Mouse (Mus musculus): Measurements from ENCODE around the gene Per1. TPM values are rescaled to one million over a fixed set of nuclear protein-coding genes. Genes with fewer than 3 reads are reported as not detected.

Gene Per1
- total RNA-seq, 2 experiments from 2014 or later: 41.9 to 72.2 TPM

DNA sequence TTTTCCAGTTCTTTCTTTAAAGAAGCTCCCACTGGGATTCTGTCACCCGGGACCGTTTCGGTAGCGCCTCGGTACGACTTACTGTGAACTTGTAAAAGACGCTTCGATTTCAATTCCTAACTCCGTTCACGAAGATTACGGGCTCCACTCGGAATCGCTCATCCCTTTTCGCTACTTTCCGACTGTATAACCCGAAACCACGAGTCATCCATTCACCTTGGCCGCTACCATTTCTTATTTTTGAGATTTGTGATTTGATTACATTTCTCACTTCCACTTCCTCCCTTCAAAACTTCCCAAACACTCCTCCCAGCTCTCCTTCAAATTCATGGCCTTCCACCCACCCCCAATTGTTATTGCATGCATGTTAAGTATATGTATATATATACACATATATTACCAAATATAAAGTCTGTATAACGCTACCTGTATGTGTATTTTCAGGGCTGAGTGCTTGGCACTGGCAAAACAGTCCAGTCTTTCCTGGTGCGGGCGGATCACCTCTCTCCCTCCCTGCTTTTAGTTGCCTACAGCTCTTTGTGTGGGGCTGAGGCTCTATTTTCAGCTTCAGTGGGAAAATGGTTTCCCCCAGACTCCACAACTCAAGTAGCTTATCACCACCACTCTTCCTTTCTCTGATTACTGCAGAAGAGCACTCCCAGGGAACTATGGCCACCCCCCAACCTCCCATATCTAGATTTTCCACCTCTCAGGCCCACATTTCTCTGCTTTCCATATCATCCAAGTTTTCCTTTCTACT lies 16.2 kb downstream of the Per1 start:
- no peak for DNase-seq (ENCODE audit: low spot score)

GRCm38 (mm10) chr11:69111865-69112264 lies 16.8 kb downstream of the Per1 start:
- no peak for DNase-seq (ENCODE audit: low spot score)

GRCm38 (mm10) chr11:69114018-69114417 lies 19.0 kb downstream of the Per1 start:
- no peak for DNase-seq (ENCODE audit: low spot score)

DNA sequence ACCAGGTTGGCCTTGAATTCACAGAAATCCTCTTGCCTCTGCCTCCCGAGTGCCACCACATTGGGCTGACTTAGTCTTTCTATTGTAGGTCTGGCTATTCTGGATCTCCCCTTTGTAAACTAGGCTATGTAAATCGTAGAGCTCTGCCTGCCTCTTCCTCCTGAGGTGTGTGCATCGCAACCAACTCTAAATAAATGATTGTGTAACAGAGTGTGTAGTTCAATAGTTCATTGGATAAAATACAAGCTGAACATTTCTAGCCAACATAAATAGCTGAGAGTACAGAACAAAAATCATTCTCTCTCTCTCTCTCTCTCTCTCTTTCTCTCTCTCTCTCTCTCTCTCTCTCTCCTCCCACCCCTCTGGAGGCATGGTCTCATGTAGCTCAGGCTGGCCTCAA lies 19.6 kb downstream of the Per1 start:
- no peak for DNase-seq (ENCODE audit: low spot score)

DNA sequence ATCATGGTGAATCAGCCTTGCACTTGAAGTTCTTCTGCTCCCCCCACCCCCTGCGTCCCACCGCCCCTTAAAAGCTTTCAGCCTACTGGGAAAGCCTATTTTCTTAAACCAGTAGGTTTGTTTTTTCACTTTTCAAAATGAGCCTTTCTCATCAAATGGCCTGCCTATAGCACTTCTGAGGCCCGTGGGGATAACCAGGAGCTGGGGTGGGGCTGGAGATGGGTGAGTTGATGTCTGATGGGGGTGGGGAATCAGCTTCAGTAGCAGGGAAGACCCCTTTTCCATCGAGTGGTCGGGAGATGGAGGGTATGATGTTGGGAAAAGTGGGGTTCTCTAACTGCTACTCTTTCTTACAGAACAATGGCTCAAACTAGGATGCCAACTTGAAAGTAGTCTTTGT lies 21.8 kb downstream of the Per1 start:
- DNase-seq (ENCODE audit: low spot score): no peak

DNA sequence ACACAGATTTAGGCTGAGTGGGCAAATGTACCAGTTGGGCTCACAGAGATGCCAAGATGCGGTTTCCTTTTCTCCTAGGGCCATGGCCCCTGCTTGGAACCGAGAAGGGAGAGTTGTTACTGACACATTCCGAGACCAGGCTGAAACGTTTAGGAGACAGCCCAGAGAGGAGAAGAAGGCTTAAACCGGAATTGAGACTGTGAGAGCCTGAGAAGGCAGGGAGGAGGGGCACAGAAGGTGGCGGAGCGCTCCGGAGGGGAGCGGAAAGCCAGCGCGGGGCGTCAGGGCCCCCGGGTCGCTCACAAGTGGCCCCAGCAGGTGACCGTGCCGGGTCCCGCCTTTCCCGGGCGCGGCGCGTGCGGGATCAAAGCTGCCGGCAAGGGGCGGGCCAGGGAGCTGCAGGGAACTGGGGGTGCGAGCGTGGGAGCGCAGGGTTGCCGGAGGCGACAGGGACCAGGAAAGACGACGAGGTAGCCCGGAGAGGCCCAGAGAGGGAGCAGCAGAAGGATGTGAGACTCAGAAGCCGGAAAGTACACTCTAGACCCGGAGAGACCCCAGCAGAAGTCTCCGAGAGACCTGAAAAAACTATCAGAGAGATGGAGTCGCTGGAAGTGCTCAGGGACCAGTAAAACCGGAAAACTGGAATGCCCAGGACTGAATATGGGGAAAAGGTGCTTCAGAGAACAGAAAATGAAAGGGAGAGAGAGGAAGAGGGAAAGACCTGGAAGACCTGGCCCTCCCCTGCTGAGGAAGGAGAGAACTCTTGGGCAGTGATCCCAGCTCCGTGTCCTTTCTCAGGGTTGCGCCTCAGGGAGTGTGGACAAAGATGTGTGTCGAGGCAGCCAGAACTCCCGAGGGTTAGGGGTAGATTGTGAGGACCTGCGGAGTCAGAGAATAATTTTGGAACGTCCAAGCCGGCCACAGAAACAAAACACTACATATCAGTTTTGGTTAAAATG lies 23.0 kb downstream of the Per1 start:
- peak; percentile 61 for DNase-seq (ENCODE audit: low spot score)

DNA sequence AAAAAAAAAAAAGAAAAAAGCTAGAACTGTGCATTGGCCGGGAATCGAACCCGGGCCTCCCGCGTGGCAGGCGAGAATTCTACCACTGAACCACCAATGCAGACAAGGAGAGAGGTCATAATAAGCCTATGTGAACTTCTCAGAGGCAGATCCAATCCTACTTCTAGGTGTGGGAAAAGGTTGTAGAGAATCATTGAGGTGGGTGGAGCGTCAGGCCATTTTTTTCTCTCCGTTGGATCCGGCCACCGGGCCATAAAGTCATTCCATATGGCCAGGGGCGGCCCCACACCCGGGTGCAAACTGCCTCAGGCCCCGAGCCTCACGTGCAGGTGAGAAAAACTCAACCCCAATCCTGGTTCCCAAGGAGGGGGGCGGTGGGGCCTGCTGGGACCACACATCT lies 23.7 kb downstream of the Per1 start:
- DNase-seq (ENCODE audit: low spot score): peak; percentile 94

DNA sequence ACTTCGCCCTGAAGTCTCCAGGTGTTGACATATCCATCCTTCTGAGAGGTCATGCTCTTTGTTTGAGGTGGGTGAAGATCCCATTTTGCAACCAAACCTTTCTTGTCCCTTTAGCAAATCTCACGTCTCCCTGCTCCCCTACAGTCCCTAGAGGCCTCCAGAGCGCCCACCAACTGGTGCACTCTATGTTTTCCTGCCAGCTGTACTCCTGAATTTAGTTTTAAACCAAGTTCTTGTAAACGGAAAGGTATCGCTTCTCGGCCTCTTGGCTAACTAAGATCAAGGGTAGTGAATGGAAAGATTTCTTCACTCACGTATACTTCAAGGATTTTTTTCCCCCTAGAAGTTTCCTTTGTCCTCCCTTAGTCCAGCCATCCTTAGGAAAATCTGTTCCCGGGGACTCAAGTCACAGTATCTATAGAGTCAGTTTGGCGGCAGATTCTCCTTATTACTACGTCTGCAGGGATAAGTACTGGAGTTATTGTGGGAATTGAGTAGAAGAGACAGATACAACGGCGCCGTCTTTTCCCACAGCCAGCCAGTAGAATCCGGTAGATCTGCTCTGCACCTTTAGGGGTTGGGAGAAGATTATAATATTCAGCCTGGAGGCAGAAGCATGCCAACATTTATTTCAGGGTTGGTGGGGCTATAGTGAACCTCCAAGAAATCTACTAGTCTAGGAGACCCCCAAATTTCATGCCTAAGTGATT lies 24.6 kb downstream of the Per1 start:
- DNase-seq (ENCODE audit: low spot score): no peak

DNA sequence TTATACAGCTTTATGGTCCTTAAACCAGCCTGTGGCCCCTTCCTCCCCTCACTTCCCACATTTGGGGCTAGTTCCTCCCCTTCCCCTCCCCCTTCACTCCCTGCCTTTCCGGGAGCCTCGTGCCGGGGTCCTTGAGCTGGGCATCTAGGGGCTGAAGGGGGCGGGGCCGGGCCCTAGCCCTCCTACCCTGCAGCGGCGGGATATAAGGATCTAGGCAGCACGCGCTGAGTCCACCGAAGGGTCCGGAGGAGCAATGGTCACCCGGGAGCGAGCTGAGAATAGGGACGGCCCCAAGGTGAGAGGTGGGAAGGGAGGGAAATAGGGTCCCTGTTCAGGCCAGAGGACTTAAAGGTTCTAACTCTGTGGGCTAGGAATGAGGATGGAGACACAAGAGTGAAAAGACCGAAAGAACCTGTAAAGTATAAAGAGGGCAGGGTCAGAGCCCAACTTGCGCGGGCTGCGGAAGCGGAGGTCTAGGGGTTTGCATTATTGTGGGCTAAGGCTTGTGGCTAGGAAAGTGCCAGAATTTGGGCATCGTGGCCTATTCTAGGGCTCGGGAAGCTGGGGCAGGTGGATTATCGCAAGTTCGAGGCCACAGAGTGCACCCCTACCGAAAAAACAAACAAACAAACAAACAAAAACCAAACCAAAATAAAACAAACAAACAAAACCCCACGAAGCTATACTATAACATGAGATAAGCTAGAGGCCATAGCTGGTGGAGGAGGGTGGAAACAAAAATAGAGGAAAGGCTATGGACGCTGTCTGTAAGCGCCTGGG lies 25.4 kb downstream of the Per1 start, which contains the start of gene Hes7:
Gene Hes7, plus strand, starts transcription at position 184 of the 780 bp plus-strand sequence.
- DNase-seq (ENCODE audit: low spot score): no peak

DNA sequence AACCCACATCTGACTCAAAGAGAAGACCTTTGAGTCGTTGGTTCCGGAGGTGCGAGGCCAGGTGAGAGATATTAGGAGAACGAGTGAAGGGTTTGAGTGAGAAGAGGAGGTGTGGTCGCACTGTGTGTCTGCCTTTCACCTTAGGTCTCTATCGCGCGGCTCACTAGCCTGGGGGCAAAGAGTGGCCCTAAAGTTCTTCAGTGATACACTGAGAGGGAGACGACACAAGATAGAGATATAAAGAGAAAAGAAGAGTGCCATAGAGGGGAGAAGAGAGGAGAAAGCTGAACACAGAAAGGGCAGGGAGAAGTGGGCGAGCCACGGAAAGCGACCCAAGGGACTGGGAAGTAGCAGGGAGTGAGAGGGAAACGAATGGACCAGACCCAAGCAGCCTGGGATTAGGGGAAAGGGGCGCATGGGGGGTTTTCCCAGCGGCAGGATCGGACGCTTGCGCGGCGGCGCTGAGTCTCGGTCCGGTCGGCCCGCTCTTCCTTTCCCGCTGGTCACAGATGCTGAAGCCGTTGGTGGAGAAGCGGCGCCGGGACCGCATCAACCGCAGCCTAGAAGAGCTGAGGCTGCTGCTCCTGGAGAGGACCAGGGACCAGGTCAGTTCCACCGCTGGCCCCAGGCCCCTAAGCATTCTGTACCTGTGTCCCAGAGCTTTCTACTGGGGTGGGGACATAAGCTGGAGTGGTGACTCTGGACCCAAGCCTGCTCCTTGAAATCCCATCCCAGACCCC lies 26.2 kb downstream of the Per1 start:
- DNase-seq (ENCODE audit: low spot score): no peak

GRCm38 (mm10) chr11:69121741-69122335 lies 26.8 kb downstream of the Per1 start:
- DNase-seq (ENCODE audit: low spot score): no peak

DNA sequence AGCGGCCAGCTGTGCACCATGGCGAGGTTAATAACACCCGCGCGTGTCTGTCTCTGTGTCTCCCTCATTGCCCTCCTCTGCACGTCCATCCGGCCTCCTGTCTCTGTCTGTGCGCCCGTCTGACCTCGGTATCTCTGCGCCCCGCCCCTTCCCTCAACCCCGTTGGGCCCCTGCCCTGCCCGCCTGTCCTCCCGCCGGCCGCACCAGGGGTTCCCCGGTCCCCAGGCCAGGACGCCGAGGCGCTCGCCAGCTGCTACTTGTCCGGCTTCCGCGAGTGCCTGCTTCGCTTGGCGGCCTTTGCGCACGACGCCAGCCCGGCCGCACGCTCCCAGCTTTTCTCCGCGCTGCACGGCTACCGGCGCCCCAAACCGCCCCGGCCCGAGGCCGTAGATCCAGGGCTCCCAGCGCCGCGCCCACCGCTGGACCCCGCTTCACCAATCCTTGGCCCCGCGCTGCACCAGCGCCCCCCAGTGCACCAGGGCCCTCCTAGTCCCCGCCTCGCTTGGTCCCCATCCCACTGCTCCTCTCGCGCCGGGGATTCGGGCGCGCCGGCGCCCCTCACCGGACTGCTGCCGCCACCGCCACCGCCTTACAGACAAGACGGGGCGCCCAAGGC lies 27.4 kb downstream of the Per1 start, which contains the start of gene 9130213A22Rik:
Gene 9130213A22Rik, minus strand, starts transcription at position 254 of the 616 bp plus-strand sequence.
- peak; percentile 90 for DNase-seq (ENCODE audit: low spot score)

GRCm38 (mm10) chr11:69123056-69123692 lies 28.2 kb downstream of the Per1 start:
- DNase-seq (ENCODE audit: low spot score): peak; percentile 91

- DNase-seq (ENCODE audit: low spot score): peak; percentile 90
Measured at GRCm38 (mm10) chr11:69123693-69124497, 28.9 kb downstream of the Per1 start.

DNA sequence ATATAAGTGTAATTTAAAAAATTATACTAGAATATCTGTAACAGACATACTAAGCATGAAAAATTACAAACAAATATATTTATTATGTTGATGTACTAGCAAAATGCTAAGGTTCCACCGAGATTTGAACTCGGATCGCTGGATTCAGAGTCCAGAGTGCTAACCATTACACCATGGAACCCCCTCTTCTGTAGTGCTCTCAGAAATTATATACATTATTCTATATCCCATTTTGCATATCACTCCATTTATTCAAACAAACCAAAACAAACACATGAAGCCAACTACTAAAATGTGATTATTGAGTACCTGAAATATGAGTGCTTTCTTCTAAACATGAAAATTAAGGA lies 29.5 kb downstream of the Per1 start:
- DNase-seq (ENCODE audit: low spot score): peak; percentile 79

- peak; percentile 81 for DNase-seq (ENCODE audit: low spot score)
Measured at GRCm38 (mm10) chr11:69125041-69125851, 30.2 kb downstream of the Per1 start.

- no peak for DNase-seq (ENCODE audit: low spot score)
Measured at GRCm38 (mm10) chr11:69125852-69125918, 30.7 kb downstream of the Per1 start, which contains the start of gene Aloxe3. Aloxe3 (plus strand) TSS chr11:69125896.

All from gastrocnemius, adult 18-20 months (tissue).